Mouse (Mus musculus) midbrain, postnatal 0 days (tissue): ENCODE measurements around the gene Irf2bp2. TPM values are rescaled to one million over a fixed set of nuclear protein-coding genes. Genes with fewer than 3 reads are reported as not detected.

Experiments used
- ATAC-seq: fragments of 200-750 bp; cut with Nextera tagmentation; 2 replicates; pipeline ENCODE4 v1.8.0; 2017; ENCODE audit warnings: moderate number of reproducible peaks, mild to moderate bottlenecking, moderate TSS enrichment, moderate library complexity; ENCODE audit not compliant: low FRiP score
- DNase-seq: peaks from one replicate; pipeline ENCODE4 v3.0.0-alpha.2; 2015; ENCODE audit warnings: low spot score
- H3K27ac ChIP-seq: fragments of 300-500 bp; sonication (generic); 2 replicates; pipeline ENCODE4 v1.5.1; 2014; ENCODE audit warnings: low read depth, mild to moderate bottlenecking, low read length, mixed read lengths
- H3K27me3 ChIP-seq: fragments of 300-500 bp; sonication (generic); 2 replicates; pipeline ENCODE4 v1.6.1; 2014; ENCODE audit warnings: low read length, control low read depth, mixed read lengths; ENCODE audit not compliant: insufficient read depth
- H3K36me3 ChIP-seq: fragments of 300-500 bp; sonication (generic); 2 replicates; pipeline ENCODE4 v1.6.1; 2014; ENCODE audit warnings: low read length, control low read depth, mixed read lengths; ENCODE audit not compliant: insufficient read depth
- H3K4me1 ChIP-seq: fragments of 300-500 bp; sonication (generic); 2 replicates; pipeline ENCODE4 v1.6.1; 2014; ENCODE audit warnings: mild to moderate bottlenecking, control low read depth, antibody characterized with exemption, low read length, mixed read lengths; ENCODE audit not compliant: insufficient read depth
- H3K4me2 ChIP-seq: fragments of 300-500 bp; sonication (generic); 2 replicates; pipeline ENCODE4 v1.6.1; 2014; ENCODE audit warnings: low read depth, mild to moderate bottlenecking, low read length, mixed read lengths; ENCODE audit not compliant: poor library complexity, severe bottlenecking
- H3K4me3 ChIP-seq: fragments of 300-500 bp; sonication (generic); 2 replicates; pipeline ENCODE4 v1.5.1; 2014; ENCODE audit warnings: low read depth, mild to moderate bottlenecking, low read length, moderate library complexity
- H3K9ac ChIP-seq: fragments of 300-500 bp; sonication (generic); replicated peaks from 2 replicates; pipeline ENCODE4 v1.6.1; 2014; ENCODE audit warnings: mild to moderate bottlenecking, low read length, moderate library complexity, mixed read lengths; ENCODE audit not compliant: poor library complexity, severe bottlenecking
- H3K9me3 ChIP-seq: fragments of 300-500 bp; sonication (generic); 2 replicates; pipeline ENCODE4 v1.6.1; 2016; ENCODE audit warnings: low read length, control low read depth
- CTCF ChIP-seq: IDR thresholded peaks from 2 replicates; pipeline ENCODE4 v1.5.1; 2016; ENCODE audit warnings: antibody characterized with exemption, mild to moderate bottlenecking
- WGBS: fragments of 180-500 bp; shearing (Covaris S2); extraction: QIAGEN DNeasy Blood & Tissue Kit; methylation state at CpG from one replicate; pipeline ENCODE4 v1.1.7; 2014; 5-methylcytosine and 5-hydroxymethylcytosine counted together
- polyA plus RNA-seq: library from polyadenylated mRNA; unstranded; fragments of >200 nt; fragmentation: Nextera tagmentation; extraction: Ambion mirVana; gene quantifications from 2 replicates; pipeline ENCODE4 v1.2.1, GENCODE M21; 2015
- total RNA-seq: library from RNA; depleted of rRNA; stranded (reverse); fragments of >200 nt; gene quantifications from 2 replicates; pipeline ENCODE4 v1.2.3, GENCODE M21; 2014

Irf2bp2 gene
- total and polyA plus RNA-seq, 2 experiments from 2014 or later = 9.2 to 88.2 TPM

DNA sequence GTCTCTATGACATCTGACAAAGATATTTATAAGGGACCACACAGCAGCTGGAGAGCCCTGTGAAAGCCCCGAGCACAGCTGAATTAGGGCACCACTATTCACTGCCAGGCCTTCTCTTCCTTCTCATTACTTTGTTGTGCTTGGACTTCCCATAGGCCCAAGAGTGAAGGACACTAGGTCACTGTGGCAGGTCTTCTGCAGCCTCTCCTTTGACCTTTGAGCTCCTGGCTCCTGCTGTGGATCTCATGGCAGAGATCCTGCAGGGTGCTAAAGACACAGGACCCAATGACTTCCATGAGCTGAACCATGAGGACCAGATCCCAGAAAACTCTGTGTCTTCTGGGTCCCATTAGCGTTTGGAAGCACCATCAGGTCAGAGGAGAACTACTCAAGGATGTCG is 15.1 kb downstream of the Irf2bp2 start:
- H3K9me3 ChIP-seq = no peaks in the 10 kb centered on the region
- H3K4me3 ChIP-seq = no peak overlapping the region
- H3K36me3 ChIP-seq = peaks cover 4% of the 10 kb centered on the region; the same call in 1 of the 2 replicates
- no peak overlapping the region for H3K27ac ChIP-seq
- H3K27me3 ChIP-seq = no peaks in the 10 kb centered on the region
- no peak overlapping the region for H3K9ac ChIP-seq
- no peak for TF ChIP-seq CTCF
- H3K4me2 ChIP-seq = no peak overlapping the region
- H3K4me1 ChIP-seq = no peaks in the 10 kb centered on the region
- no peak for DNase-seq
- ATAC-seq = no peak
- 85% methylated on average over 3 of the region's 3 CpGs for WGBS

- Histone ChIP-seq H3K27ac (no peak overlapping the region), H3K9me3 (no peaks in the 10 kb centered on the region), H3K36me3 (peaks cover 4% of the 10 kb centered on the region; the same call in 1 of the 2 replicates), H3K4me1 (no peaks in the 10 kb centered on the region), H3K9ac (no peak overlapping the region), H3K27me3 (no peaks in the 10 kb centered on the region), H3K4me2 (no peak overlapping the region), H3K4me3 (no peak overlapping the region)
- ATAC-seq (no peak), DNase-seq (no peak)
- no peak for TF ChIP-seq CTCF
- WGBS = 94% methylated on average over 8 of the region's 8 CpGs
These were observed 16.9 kb downstream of the Irf2bp2 start for GRCm38 (mm10) chr8:126576919-126577318.

DNA sequence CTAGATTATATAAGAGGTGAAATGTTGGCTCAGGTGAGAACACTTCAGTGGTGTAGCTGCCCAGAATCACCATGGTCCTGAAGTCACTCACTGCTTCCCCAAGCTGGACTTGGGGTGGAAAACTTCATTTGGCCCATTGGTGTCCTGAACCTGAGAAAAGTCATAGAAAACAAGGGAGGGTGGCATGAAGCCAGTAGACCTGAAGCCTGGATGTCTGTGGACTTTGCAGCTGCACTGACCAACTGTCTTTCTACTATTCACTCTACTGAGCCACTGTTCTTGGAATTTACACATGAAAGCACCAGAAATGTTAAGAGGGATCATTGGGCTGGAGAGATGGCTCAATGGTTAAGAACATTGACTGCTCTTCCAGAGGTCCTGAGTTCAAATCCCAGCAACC is 17.7 kb downstream of the Irf2bp2 start:
- no peak overlapping the region for H3K27ac ChIP-seq
- H3K9ac ChIP-seq = no peak overlapping the region
- no peaks in the 10 kb centered on the region for H3K27me3 ChIP-seq
- H3K4me2 ChIP-seq = no peak overlapping the region
- H3K36me3 ChIP-seq = no peaks in the 10 kb centered on the region
- no peak for ATAC-seq
- H3K9me3 ChIP-seq = no peaks in the 10 kb centered on the region
- no peak for DNase-seq
- no peak overlapping the region for H3K4me3 ChIP-seq
- no peak for TF ChIP-seq CTCF
- H3K4me1 ChIP-seq = no peaks in the 10 kb centered on the region

DNA sequence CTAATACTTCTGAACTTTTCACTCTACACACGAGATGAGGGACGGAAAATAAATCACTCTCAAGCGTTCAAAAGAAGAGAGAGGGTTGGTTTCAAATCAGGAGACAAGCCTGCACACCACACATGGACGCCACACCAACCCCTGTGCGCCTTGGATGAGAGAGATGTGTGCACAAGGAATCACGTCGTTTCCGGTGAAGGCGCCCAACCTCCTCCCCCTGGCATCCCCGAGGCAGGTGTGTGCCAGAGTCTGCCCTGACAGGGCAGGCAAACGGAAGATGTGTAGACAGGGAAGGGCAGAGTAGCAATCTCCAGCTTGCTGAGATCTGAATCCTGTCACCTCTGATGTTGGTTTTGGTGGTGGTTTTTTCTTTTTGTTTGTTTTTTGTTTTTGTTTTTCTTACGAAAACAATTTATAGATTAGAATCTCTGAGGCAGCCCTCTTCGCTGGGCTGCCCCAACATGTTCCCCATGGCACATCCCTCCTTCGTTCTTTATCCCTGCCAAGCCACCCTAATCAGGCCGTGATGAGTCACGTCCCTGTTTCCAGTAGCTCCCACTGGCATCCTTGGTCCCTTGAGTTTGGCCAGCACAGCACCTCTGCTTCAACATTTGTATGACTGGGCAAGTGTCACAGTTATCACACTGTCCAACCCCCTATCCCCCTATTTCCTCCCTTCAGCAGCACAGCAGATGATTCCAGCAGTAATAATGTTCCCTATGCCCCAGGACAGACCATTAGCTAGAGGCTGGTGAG is 18.7 kb downstream of the Irf2bp2 start:
- Histone ChIP-seq H3K27ac (no peak overlapping the region), H3K36me3 (no peaks in the 10 kb centered on the region), H3K4me3 (no peak overlapping the region), H3K9me3 (no peaks in the 10 kb centered on the region), H3K4me1 (0 out of 2 replicates have a peak, but pooled peaks cover 3% of the 10 kb centered on the region), H3K27me3 (no peaks in the 10 kb centered on the region), H3K4me2 (no peak overlapping the region), H3K9ac (no peak overlapping the region)
- DNase-seq = no peak
- 83% methylated on average over 16 of the region's 16 CpGs for WGBS
- no peak for ATAC-seq
- TF ChIP-seq CTCF = no peak

DNA sequence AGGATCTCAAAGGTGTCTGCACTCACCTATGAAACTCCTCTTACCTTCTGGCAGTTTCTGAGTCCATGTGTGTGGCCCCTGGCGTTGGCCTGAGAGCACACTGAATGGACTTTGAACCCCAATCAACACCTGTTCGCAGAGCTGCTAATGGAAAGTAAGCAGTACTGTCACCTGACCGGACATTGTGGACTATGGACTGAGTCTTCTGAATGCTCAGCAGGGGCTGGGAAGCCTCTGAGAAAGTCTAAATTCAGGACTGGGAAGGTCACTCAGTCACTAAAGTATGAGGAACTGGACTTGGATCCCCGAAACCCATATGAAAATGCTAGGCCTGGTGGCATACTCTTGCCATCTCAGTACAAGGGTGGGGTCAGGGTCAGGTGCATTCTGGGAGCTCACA is 19.9 kb downstream of the Irf2bp2 start:
- Histone ChIP-seq H3K27me3 (no peaks in the 10 kb centered on the region), H3K36me3 (no peaks in the 10 kb centered on the region), H3K9me3 (no peaks in the 10 kb centered on the region), H3K4me2 (no peak overlapping the region), H3K27ac (no peak overlapping the region), H3K9ac (no peak overlapping the region), H3K4me1 (0 out of 2 replicates have a peak, but pooled peaks cover 3% of the 10 kb centered on the region), H3K4me3 (no peak overlapping the region)
- no peak for TF ChIP-seq CTCF
- DNase-seq (no peak), ATAC-seq (no peak)
- 93% methylated on average over 4 of the region's 4 CpGs for WGBS

GRCm38 (mm10) chr8:126573079-126573694 is 20.6 kb downstream of the Irf2bp2 start:
- Histone ChIP-seq H3K4me3 (no peak overlapping the region), H3K27ac (no peak overlapping the region), H3K27me3 (no peaks in the 10 kb centered on the region), H3K36me3 (no peaks in the 10 kb centered on the region), H3K9ac (no peak overlapping the region), H3K4me1 (0 out of 2 replicates have a peak, but pooled peaks cover 3% of the 10 kb centered on the region), H3K9me3 (no peaks in the 10 kb centered on the region), H3K4me2 (no peak overlapping the region)
- ATAC-seq (no peak), DNase-seq (no peak)
- no peak for TF ChIP-seq CTCF
- WGBS = 87% methylated on average over 6 of the region's 6 CpGs
